Mouse (Mus musculus) stomach, postnatal 0 days (tissue): Measurements from ENCODE around the gene Os9.
"Not testable (repeated sequence)": the region's sequence is repeated elsewhere in the genome, so short reads cannot be mapped to it uniquely, and the experiment has no call there.

Experiments used
- CTCF ChIP-seq: IDR thresholded peaks from 2 replicates; pipeline ENCODE4 v1.5.1; 2016; ENCODE audit warnings: antibody characterized with exemption, low read depth, mild to moderate bottlenecking, moderate library complexity
- EP300 ChIP-seq: optimal IDR thresholded peaks from 2 replicates; pipeline ENCODE3; 2016; ENCODE audit warnings: antibody characterized with exemption

DNA sequence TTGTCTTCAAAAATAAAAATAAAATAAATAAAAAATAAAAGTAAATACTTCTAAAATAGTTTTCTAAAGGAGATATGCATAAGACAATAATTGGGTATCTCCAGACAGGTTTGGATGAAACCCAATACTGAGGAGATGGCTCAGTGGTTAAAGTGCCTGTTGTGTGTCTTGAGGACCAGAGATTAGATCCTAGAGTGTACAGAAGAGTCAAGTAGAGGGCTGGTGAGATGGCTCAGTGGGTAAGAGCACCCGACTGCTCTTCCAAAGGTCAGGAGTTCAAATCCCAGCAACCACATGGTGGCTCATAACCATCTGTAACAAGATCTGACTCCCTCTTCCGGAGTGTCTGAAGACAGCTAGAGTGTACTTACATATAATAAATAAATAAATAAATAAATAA, 48.0 kb downstream of the Os9 start:
- not testable (repeated sequence) for TF ChIP-seq CTCF, EP300
